Mouse (Mus musculus) cerebellum, adult 2 months (tissue): ENCODE results near the gene Lmo7. TPM values are rescaled to one million over a fixed set of nuclear protein-coding genes. Genes with fewer than 3 reads are reported as not detected.

Source experiments
- DNase-seq, 2 experiments: peaks; one replicate each; pipeline ENCODE4 v3.0.0; 2021
- H3K27ac ChIP-seq: fragments of 200-500 bp; 2 replicates; pipeline ENCODE4 v1.5.1; 2012; ENCODE audit warnings: low read length, control low read depth, inconsistent platforms; ENCODE audit not compliant: insufficient read depth
- H3K27me3 ChIP-seq: fragments of 200-500 bp; 2 replicates; pipeline ENCODE4 v1.6.1; 2012; ENCODE audit warnings: inconsistent platforms, mild to moderate bottlenecking, low read length, moderate library complexity; ENCODE audit not compliant: control insufficient read depth, insufficient read depth
- H3K4me1 ChIP-seq: fragments of 200-500 bp; 2 replicates; pipeline ENCODE4 v1.6.1; 2011; ENCODE audit warnings: low read length; ENCODE audit not compliant: control insufficient read depth, insufficient read depth
- H3K4me3 ChIP-seq: fragments of 200-500 bp; replicated peaks from 2 replicates; pipeline ENCODE3; 2011; ENCODE audit warnings: mild to moderate bottlenecking, low read depth, low read length, control low read depth; ENCODE audit not compliant: insufficient read depth
- CTCF ChIP-seq: fragments of 200-500 bp; IDR thresholded peaks from 2 replicates; pipeline ENCODE4 v1.5.1; 2011; ENCODE audit warnings: low read depth, mild to moderate bottlenecking, control low read depth, low read length, moderate library complexity, borderline replicate concordance; ENCODE audit not compliant: insufficient read depth
- POLR2A ChIP-seq: fragments of 200-500 bp; IDR thresholded peaks from 2 replicates; pipeline ENCODE4 v1.6.1; 2011; ENCODE audit warnings: low read length, control low read depth, borderline replicate concordance; ENCODE audit not compliant: insufficient read depth
- WGBS: fragments of 180-500 bp; shearing (Covaris S2); methylation state at CpG from one replicate; pipeline ENCODE4 v1.1.7; 2018; 5-methylcytosine and 5-hydroxymethylcytosine counted together
- polyA plus RNA-seq: library from polyadenylated mRNA; depleted of rRNA; stranded (reverse); fragments of >200 nt; gene quantifications from 2 replicates; pipeline ENCODE4 v1.2.3, GENCODE M21; 2012

The Lmo7 gene
- polyA plus RNA-seq, 1 experiment = 5.8 TPM

DNA sequence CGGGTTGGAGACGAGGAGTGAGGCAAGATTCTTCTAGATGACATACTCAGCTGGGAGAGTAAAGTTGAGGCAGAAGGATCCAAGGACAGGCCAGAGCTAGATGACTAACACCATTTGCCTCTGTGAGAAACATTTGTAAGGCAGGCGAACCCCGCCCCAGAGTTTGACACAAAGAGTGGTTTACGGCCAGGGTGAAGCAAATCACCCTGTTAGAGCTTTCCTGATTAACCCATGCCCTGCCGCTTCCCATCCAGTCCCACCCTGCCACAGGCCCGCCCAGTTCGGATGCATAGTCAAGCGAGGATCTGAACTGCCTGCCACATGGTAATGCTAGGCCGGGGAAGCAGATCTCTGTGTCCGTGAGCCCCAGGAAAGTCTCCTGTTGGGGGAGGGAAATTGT, 51.5 kb downstream of the Lmo7 start:
- TF ChIP-seq POLR2A (no peak), CTCF (no peak)
- Histone ChIP-seq H3K4me3 (no peak overlapping the region), H3K4me1 (no peaks in the 10 kb centered on the region; the same call in 1 of the 2 replicates), H3K27ac (no peak overlapping the region), H3K27me3 (no peaks in the 10 kb centered on the region)
- no peak for DNase-seq
- WGBS = 89% methylated on average over 11 of the region's 11 CpGs

DNA sequence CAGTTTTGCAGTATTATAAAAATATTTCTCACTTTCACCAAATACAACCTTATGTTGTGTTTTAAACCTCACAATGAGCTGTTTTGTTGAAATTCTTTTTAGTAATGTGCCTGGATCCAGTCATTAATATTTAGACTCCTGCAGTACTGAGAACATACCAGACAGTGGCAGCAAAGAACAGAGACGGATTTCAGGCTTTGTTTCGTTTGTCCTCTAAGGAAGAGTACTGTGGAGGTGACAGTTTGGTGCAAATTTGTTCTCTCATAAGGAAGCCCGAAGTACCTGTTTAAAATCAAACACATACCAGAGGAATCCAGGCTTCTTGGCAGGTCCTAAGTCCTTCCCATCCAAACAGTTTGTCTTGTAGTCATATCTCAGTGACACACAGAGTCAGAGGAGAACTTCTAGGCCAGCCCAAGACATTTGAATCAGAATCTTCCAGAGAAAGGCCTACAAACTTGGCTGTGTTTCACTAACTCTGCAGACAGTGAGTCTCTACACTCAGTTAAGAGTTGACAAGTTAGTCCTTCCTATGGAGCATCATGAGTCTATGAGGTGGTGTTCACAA, 52.3 kb downstream of the Lmo7 start:
- H3K27ac ChIP-seq = no peak overlapping the region
- 23% methylated on average over 3 of the region's 3 CpGs for WGBS
- DNase-seq = no peak
- no peaks in the 10 kb centered on the region; the same call in 1 of the 2 replicates for H3K4me1 ChIP-seq
- H3K4me3 ChIP-seq = no peak overlapping the region
- no peaks in the 10 kb centered on the region for H3K27me3 ChIP-seq
- TF ChIP-seq POLR2A (no peak), CTCF (peak; percentile 21; the same call in 1 of the 2 replicates)

DNA sequence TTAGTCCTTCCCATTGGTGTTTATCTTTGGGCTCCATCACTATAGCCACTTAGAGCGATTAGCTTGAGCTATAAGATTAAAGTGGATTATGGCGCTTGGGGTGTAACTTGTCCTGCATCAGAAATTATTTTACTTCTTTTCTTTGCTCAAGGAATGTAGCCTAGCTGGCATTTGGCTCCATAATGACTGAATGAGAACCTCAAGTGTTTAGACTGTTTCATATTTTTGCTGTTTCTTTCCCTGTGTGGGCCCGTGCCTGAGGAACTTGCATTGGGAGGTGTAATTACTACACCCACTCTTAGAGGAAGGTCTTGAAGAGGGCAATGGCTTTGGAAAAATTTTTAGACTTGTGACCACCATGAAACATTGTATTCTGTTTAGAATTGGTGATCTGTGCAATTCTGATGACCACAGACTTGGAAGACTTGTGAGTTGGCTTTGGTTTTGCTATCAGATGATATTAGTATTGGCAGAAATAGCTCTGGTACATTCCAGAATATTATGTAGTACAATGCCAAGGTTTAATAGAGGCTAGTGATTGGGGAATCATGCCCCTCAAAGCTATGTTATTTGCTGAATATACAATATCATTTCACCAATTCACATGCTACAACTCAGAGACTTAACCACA, 54.7 kb downstream of the Lmo7 start:
- Histone ChIP-seq H3K4me1 (no peaks in the 10 kb centered on the region), H3K27me3 (no peaks in the 10 kb centered on the region), H3K27ac (no peak overlapping the region), H3K4me3 (no peak overlapping the region)
- TF ChIP-seq CTCF = no peak
- TF ChIP-seq POLR2A = no peak
- no peak for DNase-seq
- 92% methylated on average over 3 of the region's 3 CpGs for WGBS

DNA sequence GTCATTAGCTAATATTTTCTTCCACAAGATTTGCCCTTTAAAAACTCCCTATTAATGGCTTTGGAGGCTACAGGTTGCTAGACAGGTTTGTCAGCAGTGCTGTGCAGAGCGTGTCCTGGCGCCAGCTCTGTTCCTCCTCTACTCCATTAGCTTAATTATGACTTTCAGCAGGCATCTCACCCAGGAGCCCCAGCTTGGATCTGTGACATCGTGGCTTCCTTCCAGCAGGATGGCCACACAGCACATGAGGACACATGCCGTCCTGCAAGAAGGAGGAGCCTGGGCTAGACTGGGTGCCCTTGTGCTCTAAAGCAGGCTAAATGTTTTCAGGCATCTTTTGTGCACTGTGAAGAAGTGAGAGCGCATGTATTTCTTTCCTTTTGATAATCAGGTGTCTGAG, 58.1 kb downstream of the Lmo7 start:
- no peak overlapping the region for H3K27ac ChIP-seq
- TF ChIP-seq POLR2A (no peak), CTCF (no peak)
- peak; percentile 18 to 43 for DNase-seq
- H3K27me3 ChIP-seq = no peaks in the 10 kb centered on the region; the same call in 1 of the 2 replicates
- H3K4me1 ChIP-seq = no peaks in the 10 kb centered on the region
- no peak overlapping the region for H3K4me3 ChIP-seq
- WGBS = 11% methylated on average over 5 of the region's 5 CpGs

DNA sequence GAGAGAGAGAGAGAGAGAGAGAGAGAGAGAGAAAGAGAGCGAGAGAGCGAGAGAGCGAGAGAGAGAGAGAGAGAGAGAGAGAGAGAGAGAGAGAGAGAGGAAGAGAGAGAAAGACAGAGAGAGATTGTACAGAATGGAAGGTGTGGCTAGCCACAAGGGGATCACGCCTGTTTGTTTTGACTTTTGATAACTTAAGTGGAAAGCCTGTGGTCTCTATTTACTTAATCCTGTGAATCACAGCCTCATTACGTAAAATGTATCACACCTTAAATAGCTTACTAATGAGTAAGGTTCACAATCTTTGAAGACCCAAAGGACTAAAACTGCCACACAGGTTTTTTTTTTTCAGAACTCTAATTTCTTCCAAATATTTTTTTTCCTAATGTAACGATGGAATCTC, 58.7 kb downstream of the Lmo7 start:
- TF ChIP-seq POLR2A (no peak), CTCF (no peak)
- WGBS = 90% methylated on average over 6 of the region's 6 CpGs
- Histone ChIP-seq H3K27ac (no peak overlapping the region), H3K4me1 (no peaks in the 10 kb centered on the region), H3K27me3 (no peaks in the 10 kb centered on the region; the same call in 1 of the 2 replicates), H3K4me3 (no peak overlapping the region)
- DNase-seq = no peak

DNA sequence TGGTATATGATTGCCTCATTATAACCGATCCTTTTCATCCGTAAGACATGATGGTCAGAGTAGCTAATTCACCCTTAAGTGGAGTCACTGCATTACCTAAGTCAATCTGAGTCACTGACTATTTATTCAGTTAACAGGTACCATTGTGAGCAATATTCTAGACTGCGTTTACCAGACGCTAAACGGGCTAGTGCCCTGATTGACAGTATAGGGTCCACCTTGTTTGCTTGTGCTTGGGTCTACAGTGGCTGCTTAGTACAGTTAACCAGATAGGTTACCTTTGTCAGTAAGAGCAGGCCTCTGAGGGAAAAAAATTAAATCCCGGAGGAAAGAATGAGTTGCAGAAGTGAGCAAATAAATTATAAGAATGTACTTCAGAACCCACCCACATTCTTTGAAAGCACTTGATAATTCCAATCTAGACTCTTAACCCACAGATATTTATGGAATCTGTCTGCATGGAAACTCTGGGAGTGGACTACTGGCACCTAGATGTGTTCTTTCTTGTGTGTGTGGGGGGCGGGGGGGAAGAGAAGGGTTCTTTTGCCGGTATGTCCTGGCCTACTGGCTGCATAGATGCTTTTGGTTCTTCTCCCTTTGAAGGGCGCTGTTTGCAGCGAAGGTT, 64.9 kb downstream of the Lmo7 start:
- H3K4me3 ChIP-seq = no peak overlapping the region
- H3K27me3 ChIP-seq = no peaks in the 10 kb centered on the region; the same call in 1 of the 2 replicates
- no peak for DNase-seq
- TF ChIP-seq POLR2A (no peak), CTCF (no peak)
- WGBS = 94% methylated on average over 10 of the region's 10 CpGs
- no peak overlapping the region for H3K27ac ChIP-seq
- no peaks in the 10 kb centered on the region for H3K4me1 ChIP-seq

DNA sequence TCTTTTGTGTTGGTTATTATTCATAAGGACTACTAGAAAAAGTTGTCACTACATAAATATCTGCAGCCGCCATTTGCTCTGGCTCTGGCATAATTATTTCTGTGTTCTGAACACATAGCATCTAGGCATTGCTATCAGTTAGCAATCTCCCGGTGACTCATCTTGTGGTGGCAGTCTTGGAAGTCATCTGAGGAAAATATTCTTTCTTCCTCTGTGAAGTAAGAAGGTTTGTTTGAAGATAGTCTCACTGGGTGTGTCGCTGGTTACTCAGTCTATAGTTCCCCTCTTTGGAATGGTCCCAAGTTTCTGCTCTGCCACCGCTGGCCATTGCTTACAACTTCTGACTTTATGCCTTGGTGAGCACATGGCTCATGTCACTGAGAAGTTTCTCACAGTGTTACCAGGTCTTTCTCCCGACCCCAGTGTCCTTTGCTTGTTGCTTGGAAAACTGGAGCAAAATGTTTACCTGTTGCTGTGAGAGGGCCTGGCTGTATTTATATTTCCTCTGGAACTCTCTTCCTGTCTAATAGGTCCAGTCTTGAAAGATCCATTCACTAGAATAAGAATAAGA, 68.3 kb downstream of the Lmo7 start:
- Histone ChIP-seq H3K4me1 (no peaks in the 10 kb centered on the region), H3K4me3 (no peak overlapping the region), H3K27me3 (no peaks in the 10 kb centered on the region), H3K27ac (no peak overlapping the region)
- TF ChIP-seq POLR2A (no peak), CTCF (no peak)
- 77% methylated on average over 5 of the region's 5 CpGs for WGBS
- DNase-seq = no peak

DNA sequence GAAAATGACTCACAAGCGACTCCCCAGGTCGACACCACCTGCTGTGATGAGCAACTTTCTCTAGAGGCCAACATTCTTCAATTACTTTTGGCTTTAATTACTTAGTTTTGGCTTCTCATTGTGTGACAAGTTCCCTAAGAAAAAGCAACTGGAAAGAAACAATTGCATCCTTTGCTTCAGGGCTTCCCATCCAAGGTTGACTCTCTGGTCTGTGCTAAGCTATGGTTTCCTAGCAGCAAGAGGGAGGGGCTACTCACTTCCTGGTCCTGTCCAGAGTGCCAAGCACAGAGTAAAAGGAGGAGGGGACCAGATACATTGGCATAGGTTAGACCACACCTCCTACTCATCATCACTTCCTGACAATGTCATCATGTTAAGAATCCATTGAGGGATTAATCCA, 69.0 kb downstream of the Lmo7 start:
- no peak overlapping the region for H3K4me3 ChIP-seq
- H3K27ac ChIP-seq = no peak overlapping the region
- no peak for DNase-seq
- H3K4me1 ChIP-seq = no peaks in the 10 kb centered on the region
- H3K27me3 ChIP-seq = no peaks in the 10 kb centered on the region
- TF ChIP-seq CTCF (no peak), POLR2A (no peak)
- 71% methylated on average over 2 of the region's 2 CpGs for WGBS
